Comparison of ENCODE assay signal across 9 mouse cellular contexts in the genomic region with DNA sequence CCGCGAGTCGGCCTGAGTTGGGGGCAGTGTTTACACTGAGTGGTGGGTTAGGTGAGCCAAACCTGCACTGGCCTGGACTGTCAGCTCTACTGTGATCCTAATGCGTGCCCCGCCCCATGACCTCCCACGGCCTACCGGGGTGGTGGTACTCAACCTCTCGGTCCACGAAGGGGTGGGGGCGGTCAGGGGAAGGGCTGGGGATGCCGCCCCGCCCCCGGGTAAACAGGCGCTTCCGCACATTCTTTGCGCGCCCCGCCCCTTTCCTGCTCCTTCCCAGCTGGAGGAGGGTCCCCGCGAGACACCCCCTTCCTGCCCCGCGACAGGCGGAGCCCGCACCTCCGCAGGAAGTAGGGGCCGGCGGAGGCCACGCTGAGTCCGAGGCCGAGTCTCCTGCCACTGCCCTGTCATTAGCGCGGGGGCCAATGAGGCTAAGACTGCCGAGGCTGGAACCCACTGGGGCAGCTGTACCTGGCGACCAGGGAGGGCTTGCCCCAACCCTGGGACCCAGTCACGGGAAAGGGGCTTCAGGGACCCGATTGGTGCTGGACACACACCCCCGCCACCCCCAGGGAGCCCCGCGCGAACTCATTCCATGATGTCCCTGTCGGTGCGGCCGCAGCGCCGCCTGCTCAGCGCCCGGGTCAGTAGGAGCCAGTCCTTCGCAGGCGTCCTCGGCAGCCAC. TPM values are rescaled to one million over a fixed set of nuclear protein-coding genes. Genes with fewer than 3 reads are reported as not detected.
DNase-seq lines count a peak whose midpoint lies in the region; ATAC-seq and TF ChIP-seq lines count a peak whose summit lies in the region.
"Had no signal": no experiment of that assay in that cellular context is flagged by ENCODE, and none has a peak within 500 bp of the region (broad histone marks: within the 10 kb centered on the region; RNA-seq: fewer than 3 reads in every experiment).

No protein-coding gene starts in this region.

- intact Hi-C loops in left cerebral cortex, postnatal 4 days (cut with DNase I) = no loop called here

- peak; percentile 42 to 56 for DNase-seq in cerebellum, postnatal 10 days
- no peak for DNase-seq in cerebellum, adult 18-20 months
- peak; percentile 67 for DNase-seq in embryo, embryonic 9.5 days (ENCODE audit: extremely low spot score)
- no peak for DNase-seq in heart, embryonic 10.5 days (ENCODE audit: low spot score)
- peak; percentile 90 for DNase-seq in kidney, adult 2 months
- DNase-seq in lung, embryonic 14.5 days = peak; percentile 85
- no peak for DNase-seq in left cerebral cortex, postnatal 4 days

- peaks cover 14% of the 10 kb centered on the region for H3K27me3 ChIP-seq in heart, embryonic 10.5 days (ENCODE audit: insufficient read depth, poor library complexity, severe bottlenecking)
- H3K27me3 ChIP-seq in kidney, adult 2 months (replicated peaks; ENCODE audit: control insufficient read depth, insufficient read depth, low read length) = no peaks in the 10 kb centered on the region
- H3K27me3 ChIP-seq in lung, embryonic 14.5 days (ENCODE audit: insufficient read depth, low read length) = no peaks in the 10 kb centered on the region

- H3K4me2 ChIP-seq in lung, embryonic 14.5 days = peak overlapping the region; percentile 94

- peak overlapping the region; percentile 56 for H3K9ac ChIP-seq in lung, embryonic 14.5 days

- peak overlapping the region; percentile 70 for H3K4me3 ChIP-seq in heart, embryonic 10.5 days
- peak overlapping the region; percentile 62 for H3K4me3 ChIP-seq in kidney, adult 2 months (ENCODE audit: insufficient read depth, low read depth, low read length)
- peak overlapping the region; percentile 48 for H3K4me3 ChIP-seq in lung, embryonic 14.5 days (ENCODE audit: low read depth, low read length)

- no peak for TF ChIP-seq CTCF in kidney, adult 2 months (conservative IDR thresholded peaks at IDR 0.05; ENCODE audit: insufficient read depth, insufficient read length, low read depth, low read length)
- TF ChIP-seq CTCF in lung, embryonic 14.5 days (IDR thresholded peaks at IDR 0.05; ENCODE audit: low read depth) = no peak

- peaks cover 45% of the 10 kb centered on the region for H3K36me3 ChIP-seq in heart, embryonic 10.5 days
- H3K36me3 ChIP-seq in kidney, adult 2 months (ENCODE audit: control insufficient read depth, insufficient read depth, low read length) = peaks cover 4% of the 10 kb centered on the region; the same call in 1 of the 2 replicates
- H3K36me3 ChIP-seq in lung, embryonic 14.5 days (ENCODE audit: insufficient read depth) = peaks cover 43% of the 10 kb centered on the region

- no peak for TF ChIP-seq POLR2A in kidney, adult 2 months (IDR thresholded peaks at IDR 0.05; ENCODE audit: low read depth, low read length)

- peak; percentile 82 for ATAC-seq in lung, embryonic 14.5 days (ENCODE audit: insufficient read depth)
- peak; percentile 31; the same call in 1 of the 2 replicates for ATAC-seq in neutrophil, adult 5-6 weeks (ENCODE audit: extremely low read depth, insufficient number of reproducible peaks, low FRiP score, poor library complexity, severe bottlenecking)

- WGBS in heart, embryonic 10.5 days = under 1% methylated on average over 50 of the region's 50 CpGs
- 26% methylated on average over 50 of the region's 50 CpGs for WGBS in kidney, adult 2 months
- WGBS in lung, embryonic 14.5 days = 1% methylated on average over 48 of the region's 50 CpGs

- no peaks in the 10 kb centered on the region for H3K9me3 ChIP-seq in heart, embryonic 10.5 days
- H3K9me3 ChIP-seq in lung, embryonic 14.5 days (ENCODE audit: low read depth, low read length) = no peaks in the 10 kb centered on the region

- H3K27ac ChIP-seq in heart, embryonic 10.5 days = peak overlapping the region; percentile 77
- H3K27ac ChIP-seq in kidney, adult 2 months (ENCODE audit: insufficient read depth, low read depth, low read length) = 0 out of 2 replicates have a peak overlapping the region, but pooled peaks have one; percentile 51
- H3K27ac ChIP-seq in lung, embryonic 14.5 days (ENCODE audit: low read depth) = no peak overlapping the region

- peaks cover 28% of the 10 kb centered on the region for H3K4me1 ChIP-seq in heart, embryonic 10.5 days
- H3K4me1 ChIP-seq in kidney, adult 2 months (ENCODE audit: control insufficient read depth, insufficient read depth, low read length) = no peaks in the 10 kb centered on the region; the same call in 1 of the 2 replicates
- no peaks in the 10 kb centered on the region for H3K4me1 ChIP-seq in lung, embryonic 14.5 days (ENCODE audit: insufficient read depth)

RNA-seq across cellular contexts. Expression of a gene that starts 8.9 kb away (rescaled TPM):
- 34.8 and 37.3 TPM in 2 replicates for polyA plus RNA-seq in heart, embryonic 10.5 days (2016; fragmentation: Nextera tagmentation; extraction: Ambion mirVana)
- polyA plus RNA-seq in kidney, adult 2 months (2012; rRNA removed) = 50.6 and 54.8 TPM in 2 replicates
- 32.1 and 33.7 TPM in 2 replicates for polyA plus RNA-seq in lung, embryonic 14.5 days (2014; fragmentation: Nextera tagmentation; extraction: Ambion mirVana)
- 6.2 and 7.6 TPM in 2 replicates for total RNA-seq in neutrophil, adult 5-6 weeks (2017)
- 10 to 100 TPM; 70.0 to 70.6 TPM for total RNA-seq in left cerebral cortex, postnatal 4 days (2021)

RNA-seq across cellular contexts. Expression of a gene that starts 22.4 kb away (rescaled TPM):
- polyA plus RNA-seq in heart, embryonic 10.5 days (2016; fragmentation: Nextera tagmentation; extraction: Ambion mirVana) = 70.3 and 103 TPM in 2 replicates
- 13.3 and 16.7 TPM in 2 replicates for polyA plus RNA-seq in kidney, adult 2 months (2012; rRNA removed)
- polyA plus RNA-seq in lung, embryonic 14.5 days (2014; fragmentation: Nextera tagmentation; extraction: Ambion mirVana) = 127 and 129 TPM in 2 replicates
- 140 and 147 TPM in 2 replicates for total RNA-seq in neutrophil, adult 5-6 weeks (2017)
- total RNA-seq in left cerebral cortex, postnatal 4 days (2021) = 10 to 100 TPM; 80.8 to 82.2 TPM

RNA-seq across cellular contexts. Expression of a gene that starts 23.2 kb away (rescaled TPM):
- polyA plus RNA-seq in heart, embryonic 10.5 days (2016; fragmentation: Nextera tagmentation; extraction: Ambion mirVana) = 0.31 and 0.35 TPM in 2 replicates
- polyA plus RNA-seq in kidney, adult 2 months (2012; rRNA removed) = 0.13 and 0.31 TPM in 2 replicates
- 0.69 and 0.89 TPM in 2 replicates for polyA plus RNA-seq in lung, embryonic 14.5 days (2014; fragmentation: Nextera tagmentation; extraction: Ambion mirVana)
- total RNA-seq in neutrophil, adult 5-6 weeks (2017) = not detected in 2 replicates
- total RNA-seq in left cerebral cortex, postnatal 4 days (2021) = not detected
- total RNA-seq: hematopoietic stem cell, adult 5-6 weeks had no signal

RNA-seq across cellular contexts. Expression of a gene that starts 48.1 kb away (rescaled TPM):
- 69.7 and 70.6 TPM in 2 replicates for polyA plus RNA-seq in heart, embryonic 10.5 days (2016; fragmentation: Nextera tagmentation; extraction: Ambion mirVana)
- 161 and 182 TPM in 2 replicates for polyA plus RNA-seq in kidney, adult 2 months (2012; rRNA removed)
- 74.6 and 81.0 TPM in 2 replicates for polyA plus RNA-seq in lung, embryonic 14.5 days (2014; fragmentation: Nextera tagmentation; extraction: Ambion mirVana)
- 71.1 and 86.3 TPM in 2 replicates for total RNA-seq in neutrophil, adult 5-6 weeks (2017)
- 100 to 1,000 TPM; 255 to 260 TPM for total RNA-seq in left cerebral cortex, postnatal 4 days (2021)

Comparison
In these comparisons a context has a peak if more than half of its experiments do, and no peak if none do; other contexts are left out.
1. DNase-seq: peak in cerebellum, postnatal 10 days (2 of 2), embryo, embryonic 9.5 days (single experiment), kidney, adult 2 months (single experiment) and lung, embryonic 14.5 days (single experiment); none in cerebellum, adult 18-20 months (0 of 2), heart, embryonic 10.5 days (single experiment) and left cerebral cortex, postnatal 4 days (single experiment).
2. Peak in every context shown above with its lines, with median percentiles within 50 percentile points of each other: H3K4me3 ChIP-seq.